Mouse (Mus musculus) limb, embryonic 11.5 days (tissue): ENCODE data around the gene Cyp4f13. TPM values are rescaled to one million over a fixed set of nuclear protein-coding genes. Genes with fewer than 3 reads are reported as not detected.
A peak's percentile ranks its signal among the peaks of the same experiment; 100 is the strongest.

ENCODE experiments used
- ATAC-seq: fragments of 200-750 bp; cut with Nextera tagmentation; 2 replicates; pipeline ENCODE4 v1.8.0; 2017; ENCODE audit warnings: low read depth; ENCODE audit not compliant: insufficient number of reproducible peaks, low FRiP score, low TSS enrichment
- DNase-seq: peaks from one replicate; pipeline ENCODE4 v3.0.0-alpha.2; 2015; ENCODE audit warnings: low spot score
- H3K27ac ChIP-seq: fragments of 300-500 bp; sonication (generic); replicated peaks from 2 replicates; pipeline ENCODE4 v1.5.1; 2014; ENCODE audit warnings: low read depth, mild to moderate bottlenecking, low read length
- H3K27me3 ChIP-seq: fragments of 300-500 bp; sonication (generic); 2 replicates; pipeline ENCODE4 v1.6.1; 2014; ENCODE audit warnings: mild to moderate bottlenecking, low read length, mixed read lengths; ENCODE audit not compliant: control insufficient read depth, insufficient read depth
- H3K36me3 ChIP-seq: fragments of 300-500 bp; sonication (generic); 2 replicates; pipeline ENCODE4 v1.6.1; 2014; ENCODE audit warnings: mild to moderate bottlenecking, low read length, moderate library complexity, mixed read lengths; ENCODE audit not compliant: control insufficient read depth, insufficient read depth
- H3K4me1 ChIP-seq: fragments of 300-500 bp; sonication (generic); 2 replicates; pipeline ENCODE4 v1.6.1; 2014; ENCODE audit warnings: low read length, mixed read lengths; ENCODE audit not compliant: control insufficient read depth, insufficient read depth
- H3K4me2 ChIP-seq: fragments of 300-500 bp; sonication (generic); 2 replicates; pipeline ENCODE4 v1.6.1; 2014; ENCODE audit warnings: low read depth, mild to moderate bottlenecking, moderate library complexity; ENCODE audit not compliant: severe bottlenecking
- H3K4me3 ChIP-seq: fragments of 300-500 bp; sonication (generic); 2 replicates; pipeline ENCODE4 v1.5.1; 2014; ENCODE audit warnings: low read depth, low read length
- H3K9ac ChIP-seq: fragments of 300-500 bp; sonication (generic); 2 replicates; pipeline ENCODE4 v1.6.1; 2014; ENCODE audit warnings: mild to moderate bottlenecking, low read length
- H3K9me3 ChIP-seq: fragments of 300-500 bp; sonication (generic); 2 replicates; pipeline ENCODE4 v1.6.1; 2016; ENCODE audit warnings: low read length; ENCODE audit not compliant: control insufficient read depth
- WGBS: fragments of 180-500 bp; shearing (Covaris S2); extraction: QIAGEN DNeasy Blood & Tissue Kit; methylation state at CpG from one replicate; pipeline ENCODE4 v1.1.7; 2014; 5-methylcytosine and 5-hydroxymethylcytosine counted together
- polyA plus RNA-seq: library from polyadenylated mRNA; unstranded; fragments of >200 nt; fragmentation: Nextera tagmentation; extraction: Ambion mirVana; gene quantifications from 2 replicates; pipeline ENCODE4 v1.2.1, GENCODE M21; 2014

Gene Cyp4f13
- polyA plus RNA-seq, 1 experiment from 2014 or later, result 2.7 TPM

- 74% methylated on average over 1 of the region's 1 CpGs for WGBS
- Histone ChIP-seq H3K4me3 (no peak overlapping the region), H3K4me1 (no peaks in the 10 kb centered on the region)
Measured at GRCm38 (mm10) chr17:32901751-32902525, 45.3 kb downstream of the Cyp4f13 start.

DNA sequence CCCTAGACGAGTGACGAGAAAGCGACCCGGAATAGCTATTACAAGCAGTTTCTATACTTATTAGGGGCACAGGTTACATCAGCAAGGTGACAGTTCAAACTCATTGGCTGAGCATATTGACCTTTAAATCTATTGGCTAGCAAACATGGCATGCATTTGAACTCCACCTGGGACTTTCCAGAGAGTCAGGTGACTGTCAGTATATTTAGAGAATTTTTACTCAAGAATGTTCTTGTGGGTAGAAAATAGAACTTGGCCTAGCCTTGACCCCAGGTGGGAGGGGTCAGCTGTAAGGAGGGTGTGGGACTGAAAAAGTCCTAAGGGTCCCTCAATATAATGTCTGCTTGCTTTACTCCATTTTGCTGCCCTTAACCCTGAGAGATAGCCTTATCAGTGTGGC, 51.8 kb downstream of the Cyp4f13 start:
- H3K36me3 ChIP-seq, result no peaks in the 10 kb centered on the region
- WGBS, result 87% methylated on average over 4 of the region's 4 CpGs
- ATAC-seq, result no peak

More at GRCm38 (mm10) chr17:32901751-32902525, 45.3 kb downstream of the Cyp4f13 start:
- no peak overlapping the region for H3K27ac ChIP-seq
- H3K9me3 ChIP-seq, result no peaks in the 10 kb centered on the region
- no peaks in the 10 kb centered on the region for H3K36me3 ChIP-seq
- no peak overlapping the region for H3K4me2 ChIP-seq
- DNase-seq (no peak), ATAC-seq (no peak)
- no peaks in the 10 kb centered on the region for H3K27me3 ChIP-seq
- H3K9ac ChIP-seq, result no peak overlapping the region

GRCm38 (mm10) chr17:32893901-32894300, 53.3 kb downstream of the Cyp4f13 start:
- ATAC-seq (no peak), DNase-seq (no peak)
- Histone ChIP-seq H3K9ac (no peak overlapping the region), H3K4me3 (no peak overlapping the region), H3K4me1 (peaks cover 4% of the 10 kb centered on the region), H3K4me2 (no peak overlapping the region), H3K9me3 (no peaks in the 10 kb centered on the region), H3K36me3 (no peaks in the 10 kb centered on the region), H3K27me3 (no peaks in the 10 kb centered on the region), H3K27ac (no peak overlapping the region)
- 84% methylated on average over 3 of the region's 3 CpGs for WGBS

More for the DNA sequence above, 51.8 kb downstream of the Cyp4f13 start:
- H3K4me2 ChIP-seq, result no peak overlapping the region
- no peak overlapping the region for H3K27ac ChIP-seq
- H3K27me3 ChIP-seq, result no peaks in the 10 kb centered on the region
- DNase-seq, result no peak
- no peak overlapping the region for H3K9ac ChIP-seq
- no peaks in the 10 kb centered on the region for H3K9me3 ChIP-seq
- H3K4me1 ChIP-seq, result peaks cover under 1% of the 10 kb centered on the region
- H3K4me3 ChIP-seq, result no peak overlapping the region

DNA sequence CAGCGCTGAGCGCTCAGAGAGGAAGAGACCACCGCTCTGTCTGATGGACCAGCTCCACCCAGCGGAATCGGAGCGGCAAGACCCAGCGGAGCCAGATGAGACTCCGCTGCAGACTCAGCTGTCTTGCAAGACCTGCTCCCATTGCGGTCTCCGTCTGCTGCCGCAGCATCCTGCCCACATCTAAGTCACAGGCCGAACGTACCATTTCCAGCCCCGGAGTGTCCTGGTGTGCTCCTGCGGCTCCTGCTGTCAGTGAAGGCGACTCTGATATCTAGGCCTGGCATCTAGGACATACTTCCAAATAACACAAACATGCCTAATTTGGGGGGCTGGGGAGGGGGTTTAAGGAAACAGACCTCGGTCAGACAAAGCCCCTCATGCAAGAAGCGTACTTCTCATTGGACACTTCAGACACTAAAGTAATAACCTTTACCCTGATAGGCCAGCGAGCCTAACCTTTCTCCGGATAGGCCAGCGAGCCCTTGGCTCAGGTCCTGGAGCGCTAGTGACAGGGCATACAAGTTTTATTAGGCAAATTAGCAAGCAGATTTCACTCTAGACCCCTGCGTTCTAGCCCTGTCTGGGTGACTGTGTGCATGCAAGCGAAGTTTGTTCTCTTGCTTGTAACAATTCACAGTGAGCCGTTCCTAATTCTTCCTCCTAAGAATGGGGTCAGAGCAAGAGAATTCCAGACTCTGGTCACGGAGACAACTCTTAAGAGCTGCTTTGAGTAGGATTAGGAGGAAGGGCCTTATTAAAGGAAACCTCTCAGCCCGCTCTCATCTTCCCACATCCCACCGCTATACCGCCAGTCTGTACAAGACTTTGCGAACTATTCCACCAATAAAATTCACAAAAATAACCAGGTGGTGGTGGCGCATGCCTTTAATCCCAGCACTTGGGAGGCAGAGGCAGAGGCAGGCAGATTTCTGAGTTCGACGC, 55.7 kb downstream of the Cyp4f13 start, which contains the start of gene Zfp870:
Gene Zfp870, minus strand, starts transcription at position 404 of the 942 bp plus-strand sequence.
- Histone ChIP-seq H3K27ac (peak within 1 kb of the TSS; percentile 67), H3K9ac (peak within 1 kb of the TSS; percentile 84), H3K27me3 (no peaks in the 10 kb centered on the region), H3K4me1 (peaks cover 4% of the 10 kb centered on the region), H3K4me3 (peak within 1 kb of the TSS; percentile 80), H3K4me2 (peak within 1 kb of the TSS; percentile 53), H3K36me3 (no peaks in the 10 kb centered on the region), H3K9me3 (no peaks in the 10 kb centered on the region)
- WGBS, result 13% methylated on average over 33 of the region's 33 CpGs
- DNase-seq (peak; percentile 88), ATAC-seq (peak; percentile 97)

GRCm38 (mm10) chr17:32890852-32891238, 56.4 kb downstream of the Cyp4f13 start:
- peak overlapping the region; percentile 84 for H3K9ac ChIP-seq
- no peaks in the 10 kb centered on the region for H3K9me3 ChIP-seq
- no peaks in the 10 kb centered on the region for H3K27me3 ChIP-seq
- 4% methylated on average over 11 of the region's 11 CpGs for WGBS
- DNase-seq (no peak), ATAC-seq (no peak)
- peak overlapping the region; percentile 52 for H3K27ac ChIP-seq
- H3K4me3 ChIP-seq, result peak overlapping the region; percentile 80
- H3K36me3 ChIP-seq, result no peaks in the 10 kb centered on the region
- peak overlapping the region; percentile 53 for H3K4me2 ChIP-seq
- H3K4me1 ChIP-seq, result peaks cover 4% of the 10 kb centered on the region

DNA sequence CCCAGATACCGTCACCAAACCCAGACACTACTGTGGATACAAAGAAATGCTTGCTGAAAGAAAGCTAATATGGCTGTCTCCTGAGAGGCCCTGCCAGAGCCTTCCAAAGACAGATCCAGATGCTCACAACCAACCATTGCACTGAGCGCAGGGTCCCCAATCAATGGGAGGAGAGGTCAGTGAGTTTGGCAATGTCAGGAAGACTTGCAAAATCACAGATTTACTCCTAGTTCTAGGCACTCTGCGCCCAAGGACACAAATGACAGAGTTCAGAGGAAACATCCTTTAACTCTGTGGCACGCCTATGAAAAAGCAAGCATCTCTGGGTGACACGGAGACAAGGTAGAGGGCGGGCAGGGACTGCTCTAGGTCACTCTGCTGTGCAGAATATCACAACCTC, 57.6 kb downstream of the Cyp4f13 start:
- H3K27me3 ChIP-seq, result no peaks in the 10 kb centered on the region
- no peak overlapping the region for H3K4me2 ChIP-seq
- WGBS, result 96% methylated on average over 6 of the region's 6 CpGs
- H3K9ac ChIP-seq, result no peak overlapping the region
- DNase-seq (no peak), ATAC-seq (no peak)
- H3K4me1 ChIP-seq, result peaks cover 4% of the 10 kb centered on the region
- H3K36me3 ChIP-seq, result no peaks in the 10 kb centered on the region
- no peak overlapping the region for H3K27ac ChIP-seq
- no peak overlapping the region for H3K4me3 ChIP-seq
- H3K9me3 ChIP-seq, result no peaks in the 10 kb centered on the region

- WGBS, result 92% methylated on average over 14 of the region's 14 CpGs
Measured at GRCm38 (mm10) chr17:32880320-32881218, 66.6 kb downstream of the Cyp4f13 start.

More at GRCm38 (mm10) chr17:32880320-32881218, 66.6 kb downstream of the Cyp4f13 start:
- ATAC-seq (no peak), DNase-seq (no peak)
- Histone ChIP-seq H3K4me3 (no peak overlapping the region), H3K27ac (no peak overlapping the region), H3K9ac (no peak overlapping the region), H3K4me2 (no peak overlapping the region), H3K9me3 (no peaks in the 10 kb centered on the region), H3K27me3 (no peaks in the 10 kb centered on the region), H3K4me1 (peaks cover 7% of the 10 kb centered on the region), H3K36me3 (peaks cover 9% of the 10 kb centered on the region; the same call in 1 of the 2 replicates)
